Mouse (Mus musculus) gastrocnemius, postnatal 36 days (tissue): ENCODE measurements at regions not wholly inside any gene's neighbourhood (a gene's known extent, or its start where the extent isn't known, plus 50 kb on each side); places are given as distances from the start of the nearest gene placed in this dataset.

Experiments used
- DNase-seq, 2 experiments: peaks; one replicate each; pipeline ENCODE4 v3.0.0; 2022
- intact Hi-C: fragments of 180-260 bp; cut with DNase I; formaldehyde crosslinking; loops from one replicate; pipeline ENCODE4 v1.15.1; 2025

- intact Hi-C loops = no loop called here
- no peak for DNase-seq
Measured at GRCm38 (mm10) chr6:98486626-98487025, 144.1 kb upstream of the Gm765 start.

GRCm38 (mm10) chr6:98483319-98484123 is 141.0 kb upstream of the Gm765 start:
- no peak for DNase-seq
- intact Hi-C loops = no loop called here

GRCm38 (mm10) chr6:98482319-98482718 is 139.8 kb upstream of the Gm765 start:
- intact Hi-C loops = no loop called here
- no peak for DNase-seq

GRCm38 (mm10) chr6:98467563-98467962 is 125.0 kb upstream of the Gm765 start:
- intact Hi-C loops = no loop called here

GRCm38 (mm10) chr6:98452277-98452676 is 109.7 kb upstream of the Gm765 start:
- DNase-seq = no peak
- intact Hi-C loops = no loop called here

More at GRCm38 (mm10) chr6:98467563-98467962, 125.0 kb upstream of the Gm765 start:
- DNase-seq = no peak

GRCm38 (mm10) chr6:98435676-98436075 is 93.1 kb upstream of the Gm765 start:
- no peak for DNase-seq
- intact Hi-C loops = no loop called here

GRCm38 (mm10) chr6:98433286-98433685 is 90.7 kb upstream of the Gm765 start:
- intact Hi-C loops = no loop called here
- DNase-seq = no peak

GRCm38 (mm10) chr6:98429120-98429519 is 86.6 kb upstream of the Gm765 start:
- no peak for DNase-seq
- intact Hi-C loops = no loop called here

- intact Hi-C loops = no loop called here
- DNase-seq = no peak
Measured at GRCm38 (mm10) chr6:98402605-98403004, 60.1 kb upstream of the Gm765 start.

GRCm38 (mm10) chr6:98394589-98394988 is 52.0 kb upstream of the Gm765 start:
- no peak for DNase-seq
- intact Hi-C loops = no loop called here
